Mouse (Mus musculus): ENCODE results near the gene Rpl11.
"Not testable (repeated sequence)": the region's sequence is repeated elsewhere in the genome, so short reads cannot be mapped to it uniquely, and the experiment has no call there.

Rpl11 gene

DNA sequence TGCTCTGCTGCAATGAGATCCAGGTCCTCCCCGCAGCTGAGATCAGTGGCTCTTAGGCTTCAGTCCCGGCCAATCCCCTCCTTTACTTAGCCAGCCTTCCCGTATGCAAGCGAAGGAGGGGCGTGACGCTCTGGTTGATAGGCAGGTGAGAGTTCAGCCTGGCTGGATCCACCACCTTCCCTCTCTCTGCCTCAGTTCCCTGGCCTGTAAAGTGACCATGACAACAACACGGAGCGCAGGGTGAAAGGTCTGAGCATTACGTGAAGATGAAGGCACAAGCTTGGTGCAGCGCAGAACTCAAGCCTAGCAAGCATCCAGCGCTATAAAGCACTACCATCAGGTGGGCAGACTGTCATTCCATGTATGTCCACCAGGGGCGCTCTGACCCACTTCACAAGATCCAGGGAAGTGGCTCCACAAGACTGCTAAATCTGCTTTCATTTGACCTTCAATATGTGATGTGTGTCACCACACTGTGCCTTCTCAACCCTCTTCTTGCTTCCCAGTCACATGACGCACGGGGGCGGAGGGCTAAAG is 18.0 kb upstream of the Rpl11 start:
- peak; percentile 56; the same call in 1 of the 2 replicates for ATAC-seq (ENCODE audit: insufficient number of reproducible peaks, low FRiP score, low TSS enrichment)

DNA sequence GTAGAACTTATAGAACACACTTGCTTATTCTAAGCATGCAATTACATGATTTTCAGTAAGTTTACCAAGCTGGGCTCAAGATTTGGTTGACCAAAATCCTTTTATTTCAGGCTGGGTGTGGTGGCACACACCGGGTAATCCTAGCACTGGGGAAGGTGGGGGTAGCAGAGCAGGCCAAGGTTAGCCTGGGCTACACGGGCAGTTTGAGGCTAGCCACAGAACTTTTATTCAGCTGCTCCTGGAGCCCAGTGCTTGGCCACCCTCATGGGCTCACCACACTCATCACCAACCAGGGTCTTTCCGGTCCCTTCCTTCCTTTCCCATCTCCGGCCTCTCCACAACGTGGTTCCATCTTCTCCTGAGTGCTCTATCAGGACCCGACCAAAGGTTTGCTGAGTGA is 17.4 kb upstream of the Rpl11 start:
- ATAC-seq (ENCODE audit: insufficient number of reproducible peaks, low FRiP score, low TSS enrichment), result no peak

DNA sequence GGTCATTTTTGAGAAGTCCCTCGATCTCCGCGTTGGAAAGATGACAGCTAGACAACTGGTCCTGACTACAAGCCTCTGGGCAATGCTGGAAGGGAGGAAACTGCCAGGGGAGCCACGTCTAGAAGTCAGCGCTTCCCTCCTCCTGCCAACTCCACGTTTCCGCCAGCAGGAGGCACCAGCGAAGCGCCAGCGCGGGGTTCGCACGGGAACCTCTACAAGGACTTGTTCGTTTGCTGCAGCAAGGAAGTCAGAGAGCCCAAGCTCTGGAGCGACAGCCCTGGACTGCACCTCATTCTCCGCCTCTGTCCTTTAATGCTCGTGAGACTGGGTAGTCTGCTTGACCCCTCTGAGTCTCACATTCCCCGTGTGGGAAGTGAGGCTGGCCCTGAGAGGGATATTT is 16.7 kb upstream of the Rpl11 start:
- 0 out of 2 replicates have a peak, but pooled peaks have one; percentile 15 for ATAC-seq (ENCODE audit: insufficient number of reproducible peaks, low FRiP score, low TSS enrichment)

DNA sequence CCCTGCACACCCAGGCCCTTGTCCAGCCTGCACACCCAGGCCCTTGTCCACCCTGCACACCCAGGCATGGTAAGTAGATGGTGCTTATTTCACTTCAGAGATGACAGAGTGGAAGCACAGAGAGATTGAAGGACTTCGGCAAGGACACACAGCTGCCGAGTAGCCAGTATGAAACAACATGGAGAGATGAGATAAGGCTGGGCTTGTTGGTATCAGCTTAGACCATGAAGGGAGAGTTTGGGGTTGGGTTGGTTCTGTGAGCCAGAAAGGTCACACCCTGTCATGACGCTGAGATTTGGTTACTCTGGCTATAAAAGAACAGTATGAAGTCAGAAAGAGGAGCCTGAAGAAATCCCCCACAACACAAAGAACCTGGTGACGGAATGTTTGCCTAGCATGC is 16.1 kb upstream of the Rpl11 start:
- no peak for ATAC-seq (ENCODE audit: insufficient number of reproducible peaks, low FRiP score, low TSS enrichment)

DNA sequence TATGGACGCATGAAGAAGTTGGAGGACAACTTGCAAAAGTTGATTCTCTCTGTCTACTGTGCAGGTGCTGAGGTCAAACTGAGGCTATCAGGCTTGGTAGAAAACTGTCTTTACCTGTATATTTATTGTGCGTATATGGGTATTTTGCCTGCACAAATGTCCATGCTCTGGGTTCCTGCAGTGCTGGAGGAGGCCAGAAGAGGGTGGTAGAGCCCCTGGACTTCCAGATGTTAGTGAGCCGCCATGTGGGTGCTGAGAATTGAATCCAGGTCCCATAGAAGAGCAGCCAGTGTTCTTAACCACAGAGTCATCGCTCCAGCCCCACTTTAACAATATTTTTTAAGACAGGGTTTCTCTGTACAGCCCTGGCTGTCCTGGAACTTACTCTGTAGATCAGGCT is 9.9 kb upstream of the Rpl11 start:
- no peak for ATAC-seq (ENCODE audit: insufficient number of reproducible peaks, low FRiP score, low TSS enrichment)

DNA sequence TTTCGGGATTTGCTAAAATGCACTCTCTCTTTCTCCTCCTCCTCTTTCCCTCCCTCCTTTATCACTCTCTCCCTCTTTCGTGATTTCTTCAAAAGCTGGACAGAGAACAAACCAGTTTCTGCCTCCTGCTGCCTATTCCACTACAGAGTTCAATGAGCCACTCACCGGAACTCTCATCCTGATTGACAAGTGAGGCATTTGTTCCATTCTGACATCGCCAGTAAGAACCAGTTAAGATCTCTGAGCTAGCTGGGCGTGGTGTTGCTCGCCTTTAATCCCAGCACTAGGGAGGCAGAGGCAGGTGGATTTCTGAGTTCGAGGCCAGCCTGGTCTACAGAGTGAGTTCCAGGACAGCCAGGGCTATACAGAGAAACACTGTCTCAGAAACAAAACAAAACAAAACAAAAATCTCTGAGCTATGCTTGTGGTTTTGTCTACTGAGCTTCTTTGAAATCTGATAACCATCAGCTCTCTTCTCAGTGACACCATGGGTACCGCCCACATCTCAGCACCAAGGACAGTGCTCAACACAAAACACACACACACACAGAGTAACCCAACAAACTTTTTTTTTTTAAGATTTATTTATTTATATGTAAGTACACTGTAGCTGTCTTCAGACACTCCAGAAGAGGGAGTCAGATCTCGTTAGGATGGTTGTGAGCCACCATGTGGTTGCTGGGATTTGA is 6.7 kb upstream of the Rpl11 start:
- not testable (repeated sequence) for ATAC-seq (ENCODE audit: insufficient number of reproducible peaks, low FRiP score, low TSS enrichment)

DNA sequence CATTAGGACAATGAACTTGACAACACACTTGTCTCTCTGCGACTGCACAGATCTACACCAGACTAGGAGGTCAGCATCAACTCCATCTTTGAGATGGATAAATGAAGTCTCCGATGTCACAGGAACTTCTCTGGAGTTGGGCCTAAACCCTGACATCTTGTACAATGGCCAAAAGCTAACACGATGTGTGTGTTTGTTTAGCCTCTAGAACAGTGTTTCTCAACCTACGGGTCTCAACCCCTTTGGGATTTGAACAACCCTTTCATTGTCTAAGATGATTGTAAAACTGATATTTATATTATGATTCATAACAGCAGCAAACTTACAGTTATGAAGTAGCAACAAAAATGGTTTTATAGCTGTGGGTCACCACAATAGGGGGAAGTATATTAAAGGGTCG is 4.7 kb upstream of the Rpl11 start:
- ATAC-seq (ENCODE audit: insufficient number of reproducible peaks, low FRiP score, low TSS enrichment), result no peak

DNA sequence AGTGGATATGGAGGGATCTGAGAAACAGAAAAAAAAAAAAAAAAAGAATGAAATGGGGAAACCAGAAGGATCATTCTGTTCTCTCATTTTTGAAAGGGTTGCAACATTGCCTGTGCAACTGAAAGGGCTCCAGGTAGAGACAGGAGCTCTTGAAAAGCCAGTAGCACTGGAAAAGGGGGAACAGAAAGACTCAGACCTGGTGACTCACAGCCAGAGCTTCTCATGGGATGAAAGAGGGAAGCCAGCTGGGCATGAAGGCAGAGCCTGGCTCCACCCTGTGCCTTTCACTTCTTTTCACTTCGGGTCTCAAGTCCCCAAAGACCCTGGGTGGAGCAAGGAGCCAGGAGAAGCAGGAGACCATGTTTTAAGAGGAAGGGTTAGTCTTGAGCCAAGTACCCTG is 2.8 kb upstream of the Rpl11 start:
- no peak for ATAC-seq (ENCODE audit: insufficient number of reproducible peaks, low FRiP score, low TSS enrichment)

DNA sequence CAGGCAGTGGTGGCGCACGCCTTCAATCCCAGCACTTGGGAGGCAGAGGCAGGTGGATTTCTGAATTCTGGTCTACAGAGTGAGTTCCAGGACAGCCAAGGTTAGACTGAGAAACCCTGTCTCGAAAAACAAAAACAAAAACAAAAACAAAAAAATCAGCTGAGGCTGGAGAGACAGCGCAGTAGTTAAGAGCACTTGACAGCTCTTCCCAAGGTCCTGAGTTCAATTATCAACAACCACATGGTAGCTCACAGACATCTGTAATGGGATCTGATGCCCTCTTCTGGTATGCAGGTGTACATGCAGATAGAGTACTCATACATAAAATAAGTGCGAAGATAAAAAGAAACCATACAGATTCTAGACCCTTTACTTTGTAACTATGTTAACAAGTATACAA is 615 bp upstream of the Rpl11 start:
- ATAC-seq (ENCODE audit: insufficient number of reproducible peaks, low FRiP score, low TSS enrichment), result no peak

DNA sequence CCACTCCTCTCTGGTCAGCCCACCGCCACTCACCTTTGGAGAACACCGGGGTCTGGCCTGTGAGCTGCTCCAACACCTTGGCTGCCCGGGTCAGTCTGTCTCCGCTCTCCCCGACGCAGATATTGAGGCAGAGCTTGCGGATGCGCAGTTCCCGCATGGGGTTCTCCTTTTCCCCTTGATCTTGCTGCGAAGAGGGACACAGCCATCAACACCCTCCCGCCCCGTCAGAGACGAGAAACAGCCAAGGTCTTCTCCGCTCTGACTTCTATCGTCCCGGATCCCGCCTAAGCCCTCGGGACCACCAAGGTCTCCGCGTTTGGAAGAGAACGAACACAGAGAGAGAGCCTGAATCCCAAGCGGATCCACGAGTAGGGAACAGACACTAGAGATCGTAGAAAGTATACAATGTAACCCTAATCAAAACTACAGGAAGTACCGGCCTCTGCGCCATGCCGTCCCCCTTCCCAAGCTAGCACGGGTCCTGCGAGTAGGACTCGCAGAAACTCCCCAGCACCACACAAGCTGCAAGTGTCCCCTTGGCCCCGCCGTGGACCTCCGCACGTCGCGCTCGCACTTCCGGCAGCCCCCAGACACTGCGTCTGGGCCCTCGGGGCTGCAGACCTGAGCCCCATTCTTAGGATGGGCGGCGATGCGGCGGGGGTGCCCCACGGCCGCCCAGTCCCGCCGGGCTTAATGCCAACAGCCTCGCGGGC is 538 bp downstream of the Rpl11 start:
- no peak for ATAC-seq (ENCODE audit: insufficient number of reproducible peaks, low FRiP score, low TSS enrichment)

DNA sequence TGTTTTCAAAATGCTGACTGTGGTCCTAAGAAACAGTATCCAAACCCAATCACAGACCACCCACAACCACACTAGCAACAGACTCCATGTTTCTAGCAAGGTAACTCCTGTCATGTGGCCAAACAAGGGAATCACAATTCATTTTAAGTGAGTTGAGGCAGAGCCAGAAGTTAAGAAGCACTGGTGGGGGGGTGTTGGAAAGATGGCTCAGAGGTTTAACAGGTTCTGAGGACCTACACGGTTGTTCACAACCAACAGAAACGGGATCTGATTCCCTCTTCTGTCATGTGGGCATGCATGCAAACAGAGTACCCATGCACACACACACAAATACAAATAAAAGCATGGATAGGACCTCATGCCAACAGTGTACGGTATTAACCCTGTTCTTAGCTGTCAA is 1.2 kb downstream of the Rpl11 start:
- no peak for ATAC-seq (ENCODE audit: insufficient number of reproducible peaks, low FRiP score, low TSS enrichment)

DNA sequence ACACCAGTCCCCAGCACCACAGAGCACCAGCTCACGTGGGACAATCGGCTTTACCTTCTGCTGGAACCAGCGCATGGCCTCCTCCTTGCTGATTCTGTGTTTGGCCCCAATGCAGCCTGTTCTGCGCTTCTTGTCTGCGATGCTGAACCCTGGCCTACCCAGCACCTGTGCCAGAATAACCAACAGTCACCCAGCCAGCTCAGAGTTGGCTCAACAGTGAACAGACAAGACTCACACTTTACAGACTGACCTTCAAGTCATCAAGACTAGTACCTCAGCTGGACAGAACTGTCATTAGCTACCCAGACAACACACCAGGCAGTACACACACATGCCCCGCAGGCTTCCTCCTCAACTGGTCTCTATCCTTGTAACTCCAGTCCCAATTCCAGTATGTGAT is 3.0 kb downstream of the Rpl11 start:
- no peak for ATAC-seq (ENCODE audit: insufficient number of reproducible peaks, low FRiP score, low TSS enrichment)

DNA sequence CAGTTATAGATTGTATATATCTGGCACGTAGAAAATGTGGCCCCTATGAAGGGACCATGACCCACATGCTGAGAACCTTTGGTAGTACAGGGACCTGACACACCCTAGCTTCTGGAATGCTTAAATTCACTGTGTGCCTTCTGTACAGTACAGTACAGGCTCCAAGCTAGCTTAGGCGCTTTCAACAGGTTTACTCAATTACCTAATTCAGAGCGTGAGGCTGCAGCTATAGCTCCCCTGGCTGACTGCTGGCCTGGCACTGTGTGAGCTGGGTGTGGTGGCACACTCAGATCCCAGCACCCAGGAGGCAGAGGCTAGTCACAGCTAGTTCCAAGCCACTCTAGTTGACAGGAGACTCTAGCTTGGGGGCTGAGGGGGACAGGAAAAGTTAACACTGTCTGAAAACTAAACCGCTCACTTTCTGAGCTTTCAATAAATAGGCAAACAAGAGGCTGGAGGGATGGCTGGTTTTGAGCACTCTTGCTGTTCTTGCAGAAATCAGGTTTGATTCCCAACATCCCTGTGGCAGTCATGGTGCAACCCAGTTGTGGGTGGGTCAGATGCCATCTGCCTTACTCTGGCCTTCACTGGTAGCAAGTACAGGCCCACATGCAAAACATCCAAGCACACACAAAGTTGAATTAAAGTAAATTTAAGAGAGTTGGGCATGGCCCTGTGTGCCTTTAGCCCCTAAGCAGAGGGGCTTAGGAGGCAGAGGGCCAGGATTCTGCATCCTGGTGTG is 4.8 kb downstream of the Rpl11 start:
- ATAC-seq (ENCODE audit: insufficient number of reproducible peaks, low FRiP score, low TSS enrichment), result no peak

DNA sequence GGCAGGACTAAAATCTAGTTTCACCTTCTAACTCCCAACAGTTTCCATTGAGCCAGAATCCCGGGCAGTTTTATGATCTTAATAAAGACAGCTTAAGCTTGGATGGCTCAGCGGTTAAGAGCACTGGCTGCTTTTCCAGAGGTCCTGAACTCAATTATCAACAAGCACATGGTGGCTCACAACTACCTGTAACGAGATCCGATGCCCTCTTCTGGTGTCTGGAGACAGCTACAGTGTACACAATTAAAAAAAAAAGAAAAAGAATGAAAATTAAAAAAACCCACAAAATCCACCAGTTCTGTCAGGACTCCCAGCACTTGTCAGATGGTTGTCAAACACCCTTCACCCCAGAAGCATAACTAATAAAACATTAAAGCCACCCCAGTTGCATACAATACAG is 5.6 kb downstream of the Rpl11 start:
- no peak for ATAC-seq (ENCODE audit: insufficient number of reproducible peaks, low FRiP score, low TSS enrichment)

DNA sequence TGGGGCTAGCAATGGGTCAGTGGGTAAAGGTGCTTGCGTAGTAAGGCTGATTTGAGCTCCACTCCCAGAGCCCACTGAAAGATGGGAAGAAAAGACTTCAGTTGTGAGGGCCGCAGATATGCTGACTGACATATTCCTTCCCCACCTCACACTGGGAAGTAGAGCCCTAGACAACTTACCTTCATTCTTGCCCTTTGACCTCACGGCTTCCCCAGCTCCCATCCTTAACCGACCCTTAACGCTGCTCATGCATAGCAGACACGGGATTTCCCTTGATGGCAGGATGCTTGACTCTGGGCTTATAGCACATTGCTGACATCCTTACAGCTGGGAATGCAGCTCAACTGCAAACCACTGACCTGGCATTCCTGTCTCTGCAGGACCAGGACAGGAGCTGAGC is 6.3 kb downstream of the Rpl11 start:
- ATAC-seq (ENCODE audit: insufficient number of reproducible peaks, low FRiP score, low TSS enrichment), result no peak

DNA sequence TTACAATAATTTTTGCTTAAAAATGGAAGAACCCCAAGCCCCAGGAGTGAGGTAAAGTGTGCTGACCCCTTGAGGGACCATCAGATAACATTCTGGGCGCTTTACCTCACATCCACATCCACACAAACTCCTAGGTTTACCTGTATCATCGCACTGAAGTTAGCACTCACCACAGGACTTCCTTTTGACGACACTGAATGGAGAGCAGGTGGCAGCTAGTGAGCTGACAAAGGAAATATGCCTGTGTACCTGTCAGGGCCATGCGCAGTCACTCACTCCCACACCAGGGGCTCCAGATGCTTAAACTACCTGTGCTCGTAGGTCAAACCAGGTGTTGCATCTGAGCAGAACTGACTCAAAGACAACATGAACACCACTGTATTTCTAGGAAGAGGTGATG is 8.1 kb downstream of the Rpl11 start:
- ATAC-seq (ENCODE audit: insufficient number of reproducible peaks, low FRiP score, low TSS enrichment), result no peak

DNA sequence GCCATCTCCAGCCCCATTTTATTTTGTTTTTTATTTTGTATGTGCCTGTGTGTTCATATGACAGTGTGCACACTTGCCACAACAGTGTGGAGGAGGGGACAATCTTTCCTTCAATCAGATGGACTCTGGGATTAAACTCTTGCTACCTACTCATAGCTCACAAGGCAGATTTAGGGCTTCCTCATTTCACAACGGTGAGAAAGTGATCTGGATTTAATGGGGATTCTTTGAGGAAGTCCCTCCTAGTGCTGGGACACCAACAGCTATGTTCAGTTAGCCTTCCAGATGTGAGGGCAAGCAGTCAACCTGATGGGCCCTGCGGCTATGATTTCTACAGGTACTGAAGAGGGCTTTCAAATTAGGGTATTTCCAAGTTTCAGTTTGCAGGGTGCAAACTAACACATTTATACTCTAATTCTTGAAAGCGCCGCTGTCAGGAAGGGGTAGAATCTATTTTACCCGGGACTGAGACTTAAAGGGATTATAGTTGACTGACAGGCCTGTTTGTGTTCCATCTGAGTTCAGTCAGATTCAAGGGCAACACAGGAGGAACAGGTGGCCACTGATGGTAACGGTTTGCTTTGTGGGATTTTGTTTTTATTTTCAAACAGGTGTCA is 9.3 kb downstream of the Rpl11 start:
- no peak for ATAC-seq (ENCODE audit: insufficient number of reproducible peaks, low FRiP score, low TSS enrichment)

DNA sequence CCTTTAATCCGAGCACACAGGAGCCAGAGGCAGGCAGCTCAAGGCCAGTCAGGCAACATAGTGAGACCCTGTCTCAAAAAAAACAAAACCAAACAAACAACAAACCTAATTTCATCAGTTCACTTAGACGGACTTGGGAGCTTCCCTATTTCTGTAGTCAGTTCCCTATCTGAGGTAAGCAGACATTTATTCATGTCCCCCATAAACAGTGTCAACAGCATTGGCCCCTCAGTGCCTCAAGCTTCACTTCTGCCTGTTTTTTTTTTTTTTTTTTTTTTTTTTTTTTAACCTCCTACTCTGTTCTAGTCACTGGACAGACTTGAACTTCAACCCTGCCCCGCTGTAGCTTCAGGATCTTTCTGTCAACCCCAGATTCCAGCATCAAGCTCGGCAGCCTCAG is 18.1 kb downstream of the Rpl11 start:
- ATAC-seq (ENCODE audit: insufficient number of reproducible peaks, low FRiP score, low TSS enrichment), result no peak

DNA sequence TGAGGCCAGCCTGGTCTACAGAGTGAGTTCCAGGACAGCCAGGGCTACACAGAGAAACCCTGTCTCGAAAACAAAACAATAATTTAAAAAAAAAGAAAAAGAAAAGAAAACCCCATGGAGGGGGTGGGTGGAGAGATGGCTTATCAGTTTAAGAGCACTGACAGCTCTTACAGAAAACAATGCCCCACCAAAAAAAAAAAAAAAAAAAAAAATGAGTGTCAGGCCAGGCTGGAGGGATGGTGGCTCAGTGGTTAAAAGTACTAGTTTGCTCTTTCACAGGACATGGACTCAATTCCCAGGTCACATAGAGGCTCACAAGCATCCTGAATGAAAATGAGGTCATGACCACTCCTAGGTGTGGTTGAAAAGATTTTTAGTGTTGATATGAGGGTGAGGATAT is 20.0 kb downstream of the Rpl11 start:
- no peak for ATAC-seq (ENCODE audit: insufficient number of reproducible peaks, low FRiP score, low TSS enrichment)

DNA sequence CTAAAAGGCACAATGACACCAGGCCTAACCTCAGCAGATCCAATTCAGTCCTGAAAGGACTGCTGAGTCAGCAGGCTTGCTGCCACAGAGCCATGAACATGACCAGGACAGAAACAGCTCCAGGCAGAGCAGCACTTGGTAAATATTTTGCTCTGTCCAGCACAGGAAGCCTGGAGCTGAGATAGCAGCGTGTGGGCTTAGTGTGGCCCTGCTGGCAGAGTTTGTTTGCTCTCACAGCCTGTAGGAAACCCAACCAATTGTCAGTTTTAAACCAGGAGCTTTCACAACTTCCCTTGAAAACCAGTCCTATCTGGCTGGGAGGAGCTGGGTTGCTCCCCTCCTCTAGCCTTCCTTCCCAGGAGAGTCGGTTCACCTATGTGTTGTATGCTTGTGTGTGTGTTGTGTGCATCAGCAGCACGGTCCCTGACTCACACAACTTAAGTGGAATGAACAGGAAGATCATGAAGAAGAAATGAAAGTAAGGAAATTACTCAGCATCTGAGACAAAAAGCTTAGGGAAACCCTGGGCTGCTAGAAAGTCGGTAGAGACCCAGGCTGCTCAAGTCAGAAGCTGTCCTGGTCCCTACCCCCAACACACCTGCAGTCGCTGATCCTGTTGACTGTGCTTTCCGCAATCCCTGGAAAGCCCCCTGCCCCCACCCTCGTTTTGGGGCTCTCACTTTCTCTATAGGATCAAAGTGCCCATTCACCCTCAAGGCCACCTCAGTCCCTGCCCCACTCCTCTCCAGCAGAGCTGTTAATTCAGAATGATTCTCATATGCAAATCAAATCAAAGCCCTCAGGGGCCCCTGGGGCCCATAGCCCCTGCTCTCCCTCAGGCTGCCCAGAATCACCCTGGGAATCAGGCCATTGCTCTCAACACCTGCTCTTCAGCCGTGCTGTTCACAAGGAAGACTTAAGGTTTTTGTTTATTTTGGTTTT is 22.0 kb downstream of the Rpl11 start:
- ATAC-seq (ENCODE audit: insufficient number of reproducible peaks, low FRiP score, low TSS enrichment), result no peak
